Mouse (Mus musculus): ENCODE results near the gene Zbtb16. TPM values are rescaled to one million over a fixed set of nuclear protein-coding genes. Genes with fewer than 3 reads are reported as not detected.

Gene Zbtb16
- polyA plus RNA-seq, 1 experiment: not detected

GRCm38 (mm10) chr9:48802374-48802773 is 33.6 kb downstream of the Zbtb16 start:
- no peak for TF ChIP-seq POLR2AphosphoS2 (IDR thresholded peaks at IDR 0.05; ENCODE audit: insufficient read length, low read depth)
- no peak for TF ChIP-seq SRF (IDR thresholded peaks at IDR 0.05; ENCODE audit: control insufficient read depth, insufficient read length, low read depth)
- no peak for TF ChIP-seq TCF12 (IDR thresholded peaks at IDR 0.05; ENCODE audit: insufficient read depth, poor library complexity, severe bottlenecking)
- no peak for TF ChIP-seq MYOD1 (IDR thresholded peaks at IDR 0.05; ENCODE audit: control insufficient read depth in 1 of 3, insufficient read length in 2 of 3, low read depth in 2 of 3)
- no peak for TF ChIP-seq REST (IDR thresholded peaks at IDR 0.05; ENCODE audit: insufficient read depth, insufficient read length)
- no peak for TF ChIP-seq MAX (IDR thresholded peaks at IDR 0.05; ENCODE audit: low read depth)
- no peak for TF ChIP-seq CEBPB (IDR thresholded peaks at IDR 0.05; ENCODE audit: insufficient read depth, poor library complexity, severe bottlenecking)
- TF ChIP-seq POLR2A (IDR thresholded peaks at IDR 0.05; ENCODE audit: insufficient read length, low read depth): no peak
- no peak overlapping the region for H3K4me2 ChIP-seq (ENCODE audit: low read depth)
- no peak overlapping the region for H3ac ChIP-seq (ENCODE audit: control insufficient read depth, insufficient read length)
- H3K36me3 ChIP-seq (ENCODE audit: control insufficient read depth, insufficient read depth): no peaks in the 10 kb centered on the region
- no peaks in the 10 kb centered on the region for H3K27me3 ChIP-seq (ENCODE audit: control insufficient read depth, insufficient read depth, insufficient read length)
- no peaks in the 10 kb centered on the region for H3K79me2 ChIP-seq (ENCODE audit: control insufficient read depth, insufficient read depth)
- H3K4me3 ChIP-seq: no peak overlapping the region

- H3K79me2 ChIP-seq (ENCODE audit: control insufficient read depth, insufficient read depth): no peaks in the 10 kb centered on the region
- no peak overlapping the region for H3K4me3 ChIP-seq
- no peak overlapping the region for H3ac ChIP-seq (ENCODE audit: control insufficient read depth, insufficient read length)
- H3K36me3 ChIP-seq (ENCODE audit: control insufficient read depth, insufficient read depth): no peaks in the 10 kb centered on the region
- no peak overlapping the region for H3K4me2 ChIP-seq (ENCODE audit: low read depth)
- TF ChIP-seq CEBPB (IDR thresholded peaks at IDR 0.05; ENCODE audit: insufficient read depth, poor library complexity, severe bottlenecking): no peak
- TF ChIP-seq MYOD1 (IDR thresholded peaks at IDR 0.05; ENCODE audit: control insufficient read depth in 1 of 3, insufficient read length in 2 of 3, low read depth in 2 of 3): no peak
- TF ChIP-seq REST (IDR thresholded peaks at IDR 0.05; ENCODE audit: insufficient read depth, insufficient read length): no peak
- no peak for TF ChIP-seq MAX (IDR thresholded peaks at IDR 0.05; ENCODE audit: low read depth)
- TF ChIP-seq SRF (IDR thresholded peaks at IDR 0.05; ENCODE audit: control insufficient read depth, insufficient read length, low read depth): no peak
- no peak for TF ChIP-seq E2F4 (IDR thresholded peaks at IDR 0.05; ENCODE audit: insufficient read depth)
- no peak for TF ChIP-seq TCF3 (IDR thresholded peaks at IDR 0.05; ENCODE audit: insufficient read length, low read depth)
- TF ChIP-seq USF1 (IDR thresholded peaks at IDR 0.05; ENCODE audit: low read depth): no peak
- TF ChIP-seq TCF12 (IDR thresholded peaks at IDR 0.05; ENCODE audit: insufficient read depth, poor library complexity, severe bottlenecking): no peak
- TF ChIP-seq POLR2AphosphoS2 (IDR thresholded peaks at IDR 0.05; ENCODE audit: insufficient read length, low read depth): no peak
- no peak for TF ChIP-seq POLR2A (IDR thresholded peaks at IDR 0.05; ENCODE audit: insufficient read length, low read depth)
- no peak for TF ChIP-seq MYOG (IDR thresholded peaks at IDR 0.05; ENCODE audit: control insufficient read depth in 1 of 3, insufficient read depth in 1 of 3, insufficient read length in 2 of 3, low read depth in 2 of 3)
- H3K27me3 ChIP-seq (ENCODE audit: control insufficient read depth, insufficient read depth, insufficient read length): no peaks in the 10 kb centered on the region
Measured at GRCm38 (mm10) chr9:48801322-48801721, 34.7 kb downstream of the Zbtb16 start.

DNA sequence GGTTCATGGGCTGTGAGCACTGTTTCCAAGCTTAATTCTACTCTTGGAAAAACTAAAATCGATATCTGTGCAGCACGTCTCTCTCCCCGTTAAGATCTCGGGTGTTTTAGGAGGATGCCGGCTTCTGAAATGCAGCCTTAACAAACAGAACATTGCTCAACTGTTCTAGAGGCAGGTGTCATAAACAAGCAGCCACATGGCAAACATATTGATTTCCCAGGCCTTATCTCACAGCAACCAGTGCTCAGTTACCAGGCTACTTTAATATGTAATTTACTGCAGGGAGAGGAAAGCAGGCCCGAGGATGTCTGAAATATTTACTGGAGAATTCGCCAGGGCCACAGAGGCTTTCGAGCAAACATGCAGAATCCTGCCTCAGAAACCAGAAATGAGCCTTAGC is 35.4 kb downstream of the Zbtb16 start:
- Histone ChIP-seq H3K27me3 (ENCODE audit: control insufficient read depth, insufficient read depth, insufficient read length) (no peaks in the 10 kb centered on the region), H3ac (ENCODE audit: control insufficient read depth, insufficient read length) (no peak overlapping the region), H3K79me2 (ENCODE audit: control insufficient read depth, insufficient read depth) (no peaks in the 10 kb centered on the region), H3K36me3 (ENCODE audit: control insufficient read depth, insufficient read depth) (no peaks in the 10 kb centered on the region), H3K4me3 (no peak overlapping the region), H3K4me2 (ENCODE audit: low read depth) (no peak overlapping the region)
- no peak for TF ChIP-seq POLR2A (IDR thresholded peaks at IDR 0.05; ENCODE audit: insufficient read length, low read depth)
- no peak for TF ChIP-seq REST (IDR thresholded peaks at IDR 0.05; ENCODE audit: insufficient read depth, insufficient read length)
- no peak for TF ChIP-seq CEBPB (IDR thresholded peaks at IDR 0.05; ENCODE audit: insufficient read depth, poor library complexity, severe bottlenecking)
- no peak for TF ChIP-seq MAX (IDR thresholded peaks at IDR 0.05; ENCODE audit: low read depth)
- TF ChIP-seq E2F4 (IDR thresholded peaks at IDR 0.05; ENCODE audit: insufficient read depth): no peak

- no peaks in the 10 kb centered on the region for H3K36me3 ChIP-seq (ENCODE audit: control insufficient read depth, insufficient read depth)
- H3K27me3 ChIP-seq (ENCODE audit: control insufficient read depth, insufficient read depth, insufficient read length): no peaks in the 10 kb centered on the region
- no peak overlapping the region for H3K4me3 ChIP-seq
- H3ac ChIP-seq (ENCODE audit: control insufficient read depth, insufficient read length): no peak overlapping the region
- H3K4me2 ChIP-seq (ENCODE audit: low read depth): no peak overlapping the region
- TF ChIP-seq MAX (IDR thresholded peaks at IDR 0.05; ENCODE audit: low read depth) (no peak), E2F4 (IDR thresholded peaks at IDR 0.05; ENCODE audit: insufficient read depth) (no peak)
- H3K79me2 ChIP-seq (ENCODE audit: control insufficient read depth, insufficient read depth): no peaks in the 10 kb centered on the region
Measured at GRCm38 (mm10) chr9:48798044-48798443, 38.0 kb downstream of the Zbtb16 start.

GRCm38 (mm10) chr9:48796267-48796822 is 39.7 kb downstream of the Zbtb16 start:
- H3K27me3 ChIP-seq (ENCODE audit: control insufficient read depth, insufficient read depth, insufficient read length): no peaks in the 10 kb centered on the region
- no peak for TF ChIP-seq TCF12 (IDR thresholded peaks at IDR 0.05; ENCODE audit: insufficient read depth, poor library complexity, severe bottlenecking)
- no peak for TF ChIP-seq CEBPB (IDR thresholded peaks at IDR 0.05; ENCODE audit: insufficient read depth, poor library complexity, severe bottlenecking)
- no peak for TF ChIP-seq MAX (IDR thresholded peaks at IDR 0.05; ENCODE audit: low read depth)
- no peak for TF ChIP-seq SRF (IDR thresholded peaks at IDR 0.05; ENCODE audit: control insufficient read depth, insufficient read length, low read depth)
- no peak overlapping the region for H3K4me3 ChIP-seq
- H3K79me2 ChIP-seq (ENCODE audit: control insufficient read depth, insufficient read depth): no peaks in the 10 kb centered on the region
- no peaks in the 10 kb centered on the region for H3K36me3 ChIP-seq (ENCODE audit: control insufficient read depth, insufficient read depth)
- no peak overlapping the region for H3ac ChIP-seq (ENCODE audit: control insufficient read depth, insufficient read length)
- no peak overlapping the region for H3K4me2 ChIP-seq (ENCODE audit: low read depth)
